Mouse (Mus musculus) C2C12 (cell line): ENCODE measurements around the gene Dock4.

Experiments used
- CTCF ChIP-seq: IDR thresholded peaks from one replicate; pipeline ENCODE4 v1.5.1; 2011; ENCODE audit not compliant: control insufficient read depth, insufficient read depth, insufficient read length
- MYOG ChIP-seq: IDR thresholded peaks from one replicate; pipeline ENCODE4 v1.6.1; 2011; ENCODE audit not compliant: control insufficient read depth, insufficient read length; ENCODE audit errors: extremely low read depth

- TF ChIP-seq MYOG (no peak), CTCF (no peak)
Observed at GRCm38 (mm10) chr12:40512994-40513393, 67.2 kb downstream of the Dock4 start.
